Mouse (Mus musculus) E14TG2a.4 (cell line): ENCODE data around the gene Prkcg.

Experiments
- CTCF ChIP-seq: conservative IDR thresholded peaks from 2 replicates; pipeline ENCODE4 v1.5.1; 2014; ENCODE audit warnings: low read length
- NANOG ChIP-seq: IDR thresholded peaks from 2 replicates; pipeline ENCODE4 v1.6.1; 2014; ENCODE audit warnings: borderline replicate concordance, low read length, mixed read lengths

DNA sequence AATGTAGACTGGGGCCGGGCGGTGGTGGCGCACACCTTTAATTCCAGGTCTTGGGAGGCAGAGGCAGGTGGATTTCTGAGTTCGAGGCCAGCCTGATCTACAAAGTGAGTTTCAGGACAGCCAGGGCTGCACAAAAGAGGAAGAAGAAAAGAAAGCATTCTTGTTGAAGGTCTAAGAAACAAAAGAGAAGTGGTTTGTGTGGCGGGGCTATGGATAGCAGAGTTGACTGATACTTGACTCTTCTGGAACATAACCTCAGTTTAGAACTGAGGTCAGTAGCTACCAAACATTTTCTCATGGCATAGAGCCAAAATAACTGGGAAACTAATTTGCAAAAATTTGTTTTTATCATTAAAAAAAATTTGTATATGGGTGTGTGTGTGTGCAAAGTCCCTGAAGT lies 2.9 kb upstream of the Prkcg start:
- TF ChIP-seq CTCF, result no peak
- no peak for TF ChIP-seq NANOG
